Mouse (Mus musculus): ENCODE measurements around the gene 9530053A07Rik. TPM values are rescaled to one million over a fixed set of nuclear protein-coding genes. Genes with fewer than 3 reads are reported as not detected.

Gene 9530053A07Rik
- polyA plus RNA-seq, 1 experiment from 2014 or later: 0.11 TPM

Other genes starting within 250 kb of the 9530053A07Rik start
- gene Zfp974, start 200.0 kb upstream of the 9530053A07Rik start, polyA plus RNA-seq (2014; fragmentation: Nextera tagmentation; extraction: Ambion mirVana): 12.5 and 17.3 TPM in 2 replicates
- gene Zfp780b, start 150.3 kb upstream of the 9530053A07Rik start, polyA plus RNA-seq (2014; fragmentation: Nextera tagmentation; extraction: Ambion mirVana): 20.2 and 22.2 TPM in 2 replicates
- 8.4 and 8.9 TPM in 2 replicates for gene Zfp850, start 115.4 kb upstream of the 9530053A07Rik start, polyA plus RNA-seq (2014; fragmentation: Nextera tagmentation; extraction: Ambion mirVana)
- 404 and 450 TPM in 2 replicates for gene Psmc4, start 79.4 kb upstream of the 9530053A07Rik start, polyA plus RNA-seq (2014; fragmentation: Nextera tagmentation; extraction: Ambion mirVana)
- gene Fcgbp, start 58.2 kb upstream of the 9530053A07Rik start, polyA plus RNA-seq (2014; fragmentation: Nextera tagmentation; extraction: Ambion mirVana): 0.25 and 0.33 TPM in 2 replicates
- gene Fbl, start 40.2 kb downstream of the 9530053A07Rik start, polyA plus RNA-seq (2014; fragmentation: Nextera tagmentation; extraction: Ambion mirVana): 39.5 and 42.9 TPM in 2 replicates
- 17.0 and 18.2 TPM in 2 replicates for gene Dyrk1b, start 50.0 kb downstream of the 9530053A07Rik start, polyA plus RNA-seq (2014; fragmentation: Nextera tagmentation; extraction: Ambion mirVana)
- 12.6 and 16.1 TPM in 2 replicates for gene Eid2, start 138.4 kb downstream of the 9530053A07Rik start, polyA plus RNA-seq (2014; fragmentation: Nextera tagmentation; extraction: Ambion mirVana)
- gene Eid2b, start 148.3 kb downstream of the 9530053A07Rik start, polyA plus RNA-seq (2014; fragmentation: Nextera tagmentation; extraction: Ambion mirVana): 15.4 and 17.3 TPM in 2 replicates
- gene Selenov, start 161.7 kb downstream of the 9530053A07Rik start, polyA plus RNA-seq (2014; fragmentation: Nextera tagmentation; extraction: Ambion mirVana): 0.24 TPM in 1 of 2 replicates, not detected in the other
- 43.6 and 50.5 TPM in 2 replicates for gene Dll3, start 172.8 kb downstream of the 9530053A07Rik start, polyA plus RNA-seq (2014; fragmentation: Nextera tagmentation; extraction: Ambion mirVana)
- gene Timm50, start 182.6 kb downstream of the 9530053A07Rik start, polyA plus RNA-seq (2014; fragmentation: Nextera tagmentation; extraction: Ambion mirVana): 222 and 235 TPM in 2 replicates
- gene Supt5, start 209.3 kb downstream of the 9530053A07Rik start, polyA plus RNA-seq (2014; fragmentation: Nextera tagmentation; extraction: Ambion mirVana): 97.2 and 104 TPM in 2 replicates
- gene Rps16, start 221.2 kb downstream of the 9530053A07Rik start, polyA plus RNA-seq (2014; fragmentation: Nextera tagmentation; extraction: Ambion mirVana): 727 and 782 TPM in 2 replicates
- 81.2 and 81.3 TPM in 2 replicates for gene Plekhg2, start 243.1 kb downstream of the 9530053A07Rik start, polyA plus RNA-seq (2014; fragmentation: Nextera tagmentation; extraction: Ambion mirVana)

Measured in forebrain, embryonic 11.5 days (tissue).